Mouse (Mus musculus) left cerebral cortex, postnatal 14 days (tissue): ENCODE measurements at regions not wholly inside any gene's neighbourhood (a gene's known extent, or its start where the extent isn't known, plus 50 kb on each side); places are given as distances from the start of the nearest gene placed in this dataset.

Source experiments
- DNase-seq, 2 experiments: peaks; one replicate each; pipeline ENCODE4 v3.0.0; 2021 to 2022; ENCODE audit warnings: low spot score in 2 of 2, mixed read lengths in 1 of 2
- intact Hi-C: fragments of 180-260 bp; cut with DNase I; formaldehyde crosslinking; loops from one replicate; pipeline ENCODE4 v1.15.1; 2025

DNA sequence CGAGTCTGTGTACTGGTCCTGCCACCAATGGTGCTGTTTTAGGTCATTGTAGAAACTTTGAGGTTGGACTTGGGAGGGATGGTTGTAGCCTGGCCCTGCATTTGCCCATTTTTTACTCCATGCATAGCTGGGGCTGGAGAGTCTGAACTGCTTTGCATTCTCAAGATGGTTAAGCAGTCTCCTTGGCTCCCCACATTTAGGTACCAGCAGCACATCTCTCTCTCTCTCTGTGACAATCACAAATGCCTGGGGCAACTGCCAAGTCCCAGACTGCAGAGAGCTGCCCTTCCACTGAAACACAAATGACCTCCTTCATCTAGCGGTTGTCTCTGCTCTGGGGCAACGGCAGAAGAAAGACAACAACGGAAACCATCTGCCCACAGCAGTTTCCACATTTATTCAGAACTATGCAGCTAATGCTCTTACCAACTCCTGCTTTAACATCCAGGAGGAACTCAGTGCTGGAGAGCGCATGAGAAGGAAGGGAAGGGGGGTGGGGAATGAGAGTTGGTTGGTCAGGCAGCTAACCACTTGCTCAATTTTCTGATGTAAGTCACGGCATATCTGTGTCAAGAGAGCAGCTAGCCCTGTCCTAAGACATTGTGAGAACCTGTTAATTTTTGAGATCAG lies 269.9 kb downstream of the Rnf144a start:
- intact Hi-C loops: no loop called here
- no peak for DNase-seq

DNA sequence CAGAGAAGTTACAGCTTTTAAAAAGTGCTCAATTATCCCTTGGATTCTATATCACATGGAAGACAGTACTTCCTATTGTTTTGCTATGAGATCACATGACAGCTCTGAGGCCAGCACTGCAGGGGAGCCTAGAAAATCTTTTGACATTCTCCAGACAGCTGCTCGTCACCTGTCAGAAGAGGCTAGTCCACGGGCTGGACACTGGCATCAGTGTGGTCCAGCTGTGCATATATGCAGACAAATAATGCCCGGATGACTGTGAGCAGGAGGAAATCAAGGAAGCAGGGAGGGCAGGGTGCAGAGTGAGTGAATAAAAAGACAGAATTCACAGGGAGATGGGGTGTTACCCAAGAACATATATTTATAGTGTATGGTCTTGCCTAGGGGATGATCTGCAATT lies 270.4 kb downstream of the Rnf144a start:
- intact Hi-C loops: no loop called here
- no peak for DNase-seq

DNA sequence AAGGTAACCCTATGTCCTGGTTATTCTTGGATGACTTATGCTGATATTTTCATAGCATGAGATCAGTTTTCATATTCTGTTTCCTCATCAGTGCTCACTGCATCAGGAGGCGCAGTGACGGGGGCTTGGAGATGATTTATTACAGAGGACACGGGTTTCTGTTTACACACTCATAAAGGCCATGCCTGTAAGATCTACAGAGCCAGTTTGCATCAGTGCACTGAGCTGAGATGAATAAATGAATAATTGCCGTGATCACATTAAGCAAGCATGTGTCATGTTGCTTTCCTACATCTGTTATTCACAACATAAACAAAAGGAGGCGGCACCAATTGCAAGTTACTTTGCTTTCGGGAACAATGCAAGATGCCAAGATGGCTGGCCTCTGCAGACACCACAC lies 271.6 kb downstream of the Rnf144a start:
- intact Hi-C loops: no loop called here
- no peak for DNase-seq

GRCm38 (mm10) chr12:26130811-26131210 lies 284.2 kb downstream of the Rnf144a start:
- intact Hi-C loops: loop anchor here (2.0 kb wide), 1 partner anchor 44 kb away; no protein-coding TSS in a partner anchor

GRCm38 (mm10) chr12:26130011-26130410 lies 285.0 kb downstream of the Rnf144a start:
- intact Hi-C loops: loop anchor here (2.0 kb wide), 1 partner anchor 43 kb away; no protein-coding TSS in a partner anchor
- DNase-seq: no peak

More at GRCm38 (mm10) chr12:26130811-26131210, 284.2 kb downstream of the Rnf144a start:
- DNase-seq: peak; percentile 37 to 61

- DNase-seq: no peak
- intact Hi-C loops: no loop called here
Observed at GRCm38 (mm10) chr12:26129511-26129910, 285.5 kb downstream of the Rnf144a start.

GRCm38 (mm10) chr12:26128851-26129250 lies 286.2 kb downstream of the Rnf144a start:
- intact Hi-C loops: no loop called here
- DNase-seq: no peak

- DNase-seq: no peak
- intact Hi-C loops: no loop called here
Observed at GRCm38 (mm10) chr12:26126260-26126659, 288.8 kb downstream of the Rnf144a start.

GRCm38 (mm10) chr12:26124211-26124610 lies 290.8 kb downstream of the Rnf144a start:
- no peak for DNase-seq
- intact Hi-C loops: no loop called here

DNA sequence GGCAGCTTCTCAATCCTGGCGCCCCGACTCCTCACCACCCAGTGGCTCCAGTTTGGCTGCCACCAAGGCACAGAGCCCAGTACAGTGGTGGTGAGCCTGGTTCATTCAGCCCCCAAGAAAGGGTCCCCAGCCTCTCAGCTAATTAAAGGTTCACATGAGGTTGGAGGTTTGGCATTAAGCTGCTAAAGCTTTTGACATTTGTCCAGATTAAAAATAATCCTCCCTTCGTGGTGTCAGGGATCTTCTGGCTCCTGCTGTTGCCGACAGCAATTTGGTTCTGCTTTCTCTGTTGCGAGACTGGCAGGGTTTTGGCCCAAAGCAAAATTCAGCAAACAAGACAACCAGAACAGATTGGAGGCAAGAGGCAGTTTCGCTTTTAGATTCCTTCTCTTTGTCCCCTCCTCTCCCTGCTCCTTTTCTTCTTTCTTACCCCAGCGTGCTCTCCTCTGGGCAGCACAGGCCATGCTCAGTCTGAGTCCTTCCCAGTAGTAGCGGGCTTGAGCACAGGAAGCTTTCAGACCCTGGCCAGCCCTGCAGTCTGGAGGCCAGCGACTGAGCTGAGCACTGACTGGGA lies 299.6 kb downstream of the Rnf144a start:
- DNase-seq: no peak
- intact Hi-C loops: no loop called here

GRCm38 (mm10) chr12:26112166-26113019 lies 302.7 kb downstream of the Rnf144a start:
- intact Hi-C loops: no loop called here
- peak in 1 of 2 experiments; percentile 54 for DNase-seq

- no peak for DNase-seq
- intact Hi-C loops: no loop called here
Observed at GRCm38 (mm10) chr12:26109866-26110265, 305.2 kb downstream of the Rnf144a start.

DNA sequence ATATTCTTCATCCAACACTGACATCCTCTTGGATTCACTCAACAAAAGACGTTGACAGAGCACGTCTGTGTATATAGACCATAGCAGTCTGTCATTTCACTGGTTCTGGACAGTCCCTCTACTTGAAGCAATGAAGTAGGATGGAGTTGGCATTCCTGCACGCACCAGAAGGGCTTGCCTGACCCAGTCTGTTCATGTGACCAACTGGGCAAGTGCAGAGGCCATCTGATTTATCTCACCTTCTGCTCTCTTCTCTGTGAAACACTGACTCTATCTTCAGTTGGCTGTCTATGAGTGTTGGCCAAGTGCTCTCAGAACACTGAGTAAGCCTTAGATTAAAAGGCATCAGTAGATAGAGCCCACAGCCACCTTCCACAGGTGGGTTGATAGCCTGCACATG lies 310.7 kb downstream of the Rnf144a start:
- DNase-seq: no peak
- intact Hi-C loops: no loop called here

DNA sequence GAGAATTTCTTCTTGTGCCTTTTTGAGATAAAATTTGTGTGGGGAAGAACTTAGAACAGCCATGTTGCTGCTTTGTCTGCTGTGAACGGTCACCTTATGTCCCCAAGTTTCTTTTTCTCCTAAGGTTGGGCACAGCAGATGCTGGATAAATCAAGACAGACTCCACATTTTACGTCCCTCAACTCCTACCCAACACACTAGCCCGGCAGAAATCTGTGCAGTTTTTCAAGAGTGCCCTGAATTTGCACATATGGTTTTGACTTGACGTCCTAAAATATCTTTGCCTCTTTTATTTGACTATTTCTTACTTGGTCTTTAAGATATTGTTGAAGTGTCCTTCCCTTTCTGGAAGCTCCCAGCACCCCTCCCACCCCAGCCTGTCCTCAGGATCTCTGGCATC lies 312.7 kb downstream of the Rnf144a start:
- intact Hi-C loops: no loop called here
- no peak for DNase-seq

- intact Hi-C loops: no loop called here
- DNase-seq: no peak
Observed at GRCm38 (mm10) chr12:26100140-26100539, 314.9 kb downstream of the Rnf144a start.

DNA sequence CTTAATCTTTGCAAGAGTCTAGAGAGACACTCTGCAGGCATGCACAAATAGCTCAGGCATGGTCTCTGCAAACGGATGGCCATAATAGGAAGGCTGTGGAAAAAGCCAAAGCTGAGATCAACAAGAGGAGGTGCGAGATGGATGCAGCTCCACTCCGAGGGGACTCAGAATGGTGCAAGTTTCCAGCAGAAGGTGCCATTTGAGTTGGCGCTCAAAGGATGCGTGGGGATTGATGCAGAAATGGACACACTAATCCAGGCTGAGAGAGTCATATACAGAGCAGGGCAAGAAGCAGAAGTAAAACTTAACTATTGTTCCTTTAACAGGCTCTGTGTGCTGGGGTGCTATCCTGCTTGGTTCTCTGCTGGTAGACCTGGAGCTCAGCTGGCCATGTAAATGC lies 315.9 kb downstream of the Rnf144a start:
- DNase-seq: no peak
- intact Hi-C loops: no loop called here

GRCm38 (mm10) chr12:26092311-26092710 lies 322.7 kb downstream of the Rnf144a start:
- no peak for DNase-seq
- intact Hi-C loops: no loop called here

DNA sequence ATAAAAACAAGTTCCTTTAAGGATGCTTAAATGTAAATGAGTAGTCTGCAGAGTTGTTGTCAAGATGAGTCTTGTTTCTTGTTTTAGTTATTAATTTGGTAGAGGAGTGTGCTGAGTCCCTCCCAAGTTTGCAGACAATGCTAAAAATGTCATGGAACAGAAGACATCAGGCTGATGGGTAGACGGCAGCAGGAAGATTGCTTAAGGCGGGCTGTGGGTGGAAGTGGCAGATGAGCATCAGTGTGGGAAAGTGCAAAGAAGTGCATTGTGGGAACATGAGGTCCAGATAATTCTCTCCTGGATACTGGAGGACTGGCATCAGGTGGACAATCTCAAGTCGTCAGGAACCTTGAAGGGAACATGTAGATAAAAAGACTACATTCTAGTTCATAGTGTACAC lies 323.2 kb downstream of the Rnf144a start:
- DNase-seq: no peak
- intact Hi-C loops: no loop called here

DNA sequence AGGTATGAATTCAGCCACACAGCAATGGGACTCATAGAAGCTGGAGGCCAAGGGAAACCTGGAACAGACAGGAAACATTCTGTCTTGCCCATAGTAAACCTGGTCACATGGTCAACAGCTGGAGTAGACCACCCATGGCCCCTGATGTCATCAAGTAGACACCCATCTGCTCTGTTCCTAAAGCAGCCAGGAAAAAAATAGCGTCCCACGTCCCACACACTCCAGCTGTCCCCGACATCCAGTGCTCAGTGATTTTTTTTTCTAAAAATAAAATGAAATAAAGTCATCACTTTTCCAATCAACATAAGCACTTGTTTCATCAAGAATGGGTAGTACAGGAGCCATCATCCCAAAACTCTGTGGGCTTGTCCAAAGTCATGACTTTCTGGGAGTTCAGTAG lies 326.7 kb downstream of the Rnf144a start:
- peak; percentile 50 to 62 for DNase-seq
- intact Hi-C loops: loop anchor here (5.0 kb wide), 3 partner anchors 139 to 991 kb away; partner anchors contain the start of gene Id2

DNA sequence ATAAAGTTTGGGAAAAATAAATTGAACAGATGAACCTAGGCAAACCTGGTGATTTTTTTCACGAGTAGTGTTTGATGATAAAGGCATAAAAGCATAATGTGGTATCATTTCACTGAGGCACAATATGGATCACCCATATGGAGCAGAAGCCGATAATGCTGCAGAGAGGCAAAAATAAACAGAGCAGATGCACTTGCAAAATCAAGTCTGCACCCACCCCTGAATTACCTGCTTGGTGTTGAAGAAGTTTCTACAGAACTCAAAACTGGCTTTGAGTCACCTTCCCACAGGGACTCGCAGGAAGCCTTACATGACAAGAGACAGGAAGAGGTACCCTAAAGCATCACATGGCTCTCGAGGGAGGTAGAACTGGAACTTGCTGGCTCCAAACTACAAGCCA lies 328.1 kb downstream of the Rnf144a start:
- intact Hi-C loops: loop anchor here (2.0 to 5.0 kb wide), 4 partner anchors 44 to 990 kb away; partner anchors contain the start of gene Id2
- DNase-seq: peak in 1 of 2 experiments; percentile 37
